Mouse (Mus musculus): ENCODE measurements at regions not wholly inside any gene's neighbourhood (a gene's known extent, or its start where the extent isn't known, plus 50 kb on each side); places are given as distances from the start of the nearest gene placed in this dataset.

GRCm38 (mm10) chr16:93041399-93041798 is 215.4 kb upstream of the Runx1 start:
- no peak for ATAC-seq (replicated peaks; ENCODE audit: poor library complexity)

GRCm38 (mm10) chr16:93035626-93036025 is 209.7 kb upstream of the Runx1 start:
- ATAC-seq (replicated peaks; ENCODE audit: poor library complexity) = peak; percentile 27; the same call in 1 of the 2 replicates

GRCm38 (mm10) chr16:93033943-93034342 is 208.0 kb upstream of the Runx1 start:
- peak; percentile 43 for ATAC-seq (replicated peaks; ENCODE audit: poor library complexity)

DNA sequence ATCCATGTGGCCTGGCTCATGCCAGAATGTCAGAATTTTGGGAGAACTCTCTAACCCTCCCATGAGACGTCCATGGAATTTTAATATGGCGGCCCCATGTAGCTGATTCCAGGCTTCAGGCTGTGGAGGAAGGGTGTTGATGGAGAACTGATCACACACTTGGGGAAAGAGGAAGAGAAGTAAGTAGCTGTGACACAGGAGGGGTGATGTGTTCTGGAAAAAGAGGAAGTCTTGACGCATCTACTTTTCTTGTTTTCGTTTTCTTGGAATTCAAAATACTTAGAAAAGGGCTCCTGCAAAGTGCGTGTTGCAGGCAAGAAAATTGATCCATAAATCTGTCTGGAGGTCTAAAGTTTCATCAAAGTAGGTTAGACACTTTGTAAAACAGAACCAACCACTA is 205.7 kb upstream of the Runx1 start:
- ATAC-seq (replicated peaks; ENCODE audit: poor library complexity) = peak; percentile 69

GRCm38 (mm10) chr16:93028640-93029039 is 202.7 kb upstream of the Runx1 start:
- peak; percentile 95 for ATAC-seq (replicated peaks; ENCODE audit: poor library complexity)

DNA sequence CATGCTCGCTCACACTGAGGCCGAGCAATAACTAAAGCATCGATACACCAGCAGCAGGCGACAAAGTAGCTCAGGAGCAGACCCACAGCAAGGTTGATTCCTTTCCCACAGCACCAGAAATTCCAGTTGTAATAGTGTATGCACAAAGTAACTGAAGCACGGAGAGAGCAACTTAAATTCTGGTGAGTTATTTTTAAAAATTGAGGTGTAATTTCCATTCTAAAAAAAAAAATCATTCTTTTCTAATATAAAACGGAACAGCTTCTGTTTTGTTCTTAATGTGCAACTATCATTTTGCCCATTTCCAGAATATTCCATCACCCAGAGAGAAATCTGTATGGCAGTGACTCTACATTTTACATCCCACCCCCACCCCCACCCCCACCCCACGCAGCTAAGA is 202.1 kb upstream of the Runx1 start:
- ATAC-seq (replicated peaks; ENCODE audit: poor library complexity) = no peak

DNA sequence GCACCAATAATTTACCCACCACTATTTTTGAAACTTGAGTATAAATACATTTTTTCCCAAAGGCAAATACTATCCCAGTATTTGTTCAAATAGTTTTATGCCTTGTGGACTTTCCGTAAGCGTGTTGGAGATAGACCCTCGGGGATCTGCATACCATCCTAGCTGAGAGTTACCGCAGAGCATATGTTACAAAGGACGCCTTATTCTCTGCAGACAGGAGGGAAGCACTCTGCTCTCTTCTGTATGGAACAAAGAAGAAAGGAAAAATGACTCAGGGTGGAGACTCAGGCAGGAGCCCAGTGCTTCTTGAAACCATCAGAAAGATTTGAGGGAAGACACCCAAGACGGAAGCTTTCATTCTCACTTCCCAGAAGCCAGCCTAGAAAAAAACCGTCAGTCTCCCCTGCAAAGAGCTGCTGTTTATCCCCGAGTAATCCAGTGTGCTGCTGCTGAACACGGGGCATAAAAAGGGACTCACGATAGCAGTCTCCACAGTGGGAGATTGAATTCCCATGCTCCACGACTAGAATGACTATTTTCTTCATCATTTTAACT is 200.2 kb upstream of the Runx1 start:
- ATAC-seq (replicated peaks; ENCODE audit: poor library complexity) = no peak

DNA sequence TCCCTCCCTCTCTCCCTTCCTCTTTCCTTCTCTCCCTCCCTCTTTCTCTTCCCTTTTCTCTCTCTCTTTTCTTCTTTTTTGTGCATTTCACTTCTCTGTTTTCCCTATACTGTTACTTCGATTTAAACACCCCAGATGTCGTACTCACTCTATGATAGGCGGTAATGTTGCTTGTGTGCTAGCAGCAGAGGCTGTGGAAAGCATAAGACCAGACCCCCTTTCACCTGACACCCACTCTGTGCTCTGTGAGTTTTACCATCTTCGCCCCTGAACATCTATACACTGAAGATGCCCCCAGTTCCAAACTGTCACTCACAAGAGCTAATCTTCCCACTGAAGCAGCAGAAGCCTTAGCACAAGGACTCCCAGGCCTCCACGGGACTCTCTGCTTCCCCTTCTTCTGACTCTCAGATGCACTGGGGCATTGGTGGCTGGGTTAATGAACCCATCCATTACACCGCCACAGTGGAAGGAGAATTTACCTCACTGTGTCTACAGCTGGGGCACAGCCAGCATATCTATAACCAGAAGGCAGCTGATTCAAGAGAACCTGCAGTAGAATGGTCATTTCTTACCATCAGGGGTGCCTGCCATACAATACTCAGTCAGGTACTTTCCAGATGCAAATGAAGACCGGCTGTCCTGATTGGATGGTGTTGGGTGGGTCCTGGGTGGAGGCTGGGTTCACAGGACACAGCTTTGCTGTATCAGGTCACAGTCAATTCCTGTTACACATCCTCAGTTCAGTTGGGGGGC is 194.0 kb upstream of the Runx1 start:
- ATAC-seq (replicated peaks; ENCODE audit: poor library complexity) = peak; percentile 34

DNA sequence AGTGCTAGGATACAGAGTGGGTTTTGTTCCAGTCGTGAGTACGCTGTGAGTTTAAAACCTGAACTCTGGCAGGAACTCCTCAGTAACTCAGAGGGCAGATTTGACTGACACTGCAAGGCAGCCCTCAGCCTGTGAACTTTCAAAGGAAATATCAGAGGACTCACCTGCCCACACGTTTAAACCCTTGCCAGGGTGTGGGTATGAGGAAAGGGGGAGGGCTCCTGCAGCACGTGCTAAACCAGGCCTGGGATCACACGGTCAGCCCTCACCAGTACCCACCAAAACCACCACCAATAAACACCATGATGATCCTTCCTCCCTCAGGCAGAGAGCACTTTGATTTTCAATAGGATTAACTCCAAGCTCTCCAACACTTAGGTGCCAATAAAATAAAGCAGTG is 192.8 kb upstream of the Runx1 start:
- no peak for ATAC-seq (replicated peaks; ENCODE audit: poor library complexity)

DNA sequence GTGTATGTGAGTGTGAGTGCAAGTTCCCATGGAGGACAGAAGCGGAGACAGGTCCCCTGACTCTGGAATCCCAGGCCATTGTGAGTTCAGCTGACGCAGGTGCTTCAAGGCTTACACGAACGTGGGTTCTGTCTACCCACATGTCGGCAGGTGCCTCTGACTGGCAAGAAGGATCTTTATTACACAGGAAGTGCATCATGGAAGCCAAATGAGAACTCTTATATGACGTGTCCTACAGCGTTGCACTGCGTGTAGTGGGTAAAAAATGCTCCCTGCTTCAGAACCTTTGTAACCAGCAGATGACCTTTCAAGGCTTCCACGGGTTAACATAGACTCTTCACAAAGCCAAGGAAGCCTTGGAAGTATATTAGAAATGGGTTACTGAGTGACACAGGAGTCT is 191.1 kb upstream of the Runx1 start:
- ATAC-seq (replicated peaks; ENCODE audit: poor library complexity) = no peak

DNA sequence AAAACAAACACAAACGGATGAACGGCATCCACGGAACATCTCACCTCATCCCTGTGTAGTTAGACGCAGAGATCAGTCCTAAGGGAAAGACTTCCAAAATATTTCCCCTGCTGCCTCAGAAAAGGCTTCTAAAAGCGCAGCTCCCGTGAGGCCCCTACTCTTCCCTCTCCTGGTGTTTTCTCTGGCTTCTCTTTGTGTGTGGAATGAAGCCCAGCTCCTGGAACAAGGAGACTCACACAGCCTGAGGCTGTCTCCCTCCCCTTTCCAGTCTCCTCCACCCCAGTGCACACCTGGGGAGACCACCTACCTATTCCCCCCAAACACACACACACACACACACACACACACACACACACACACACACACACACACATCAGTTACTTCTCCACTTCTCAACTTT is 189.7 kb upstream of the Runx1 start:
- ATAC-seq (replicated peaks; ENCODE audit: poor library complexity) = no peak

GRCm38 (mm10) chr16:93014991-93015390 is 189.0 kb upstream of the Runx1 start:
- no peak for ATAC-seq (replicated peaks; ENCODE audit: poor library complexity)

GRCm38 (mm10) chr16:93013881-93014280 is 187.9 kb upstream of the Runx1 start:
- no peak for ATAC-seq (replicated peaks; ENCODE audit: poor library complexity)

DNA sequence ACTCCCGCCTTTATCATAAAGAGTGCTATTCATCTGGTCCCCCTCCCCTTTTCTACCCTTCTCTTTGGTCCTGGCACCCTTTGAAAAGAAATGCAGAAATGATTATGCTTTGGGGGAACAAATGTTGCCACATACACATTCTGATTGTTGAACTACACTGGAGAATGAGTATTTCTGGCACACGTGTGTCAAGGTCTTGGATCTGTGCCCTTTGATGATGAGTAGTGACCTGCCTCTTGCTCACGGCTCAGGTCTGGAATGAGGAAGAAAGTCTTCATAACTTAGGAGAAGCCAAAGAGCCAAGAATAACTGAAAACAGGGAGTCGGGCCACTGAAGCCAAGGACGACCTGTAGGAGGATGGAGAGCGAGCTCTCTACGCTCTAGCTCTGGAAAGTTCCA is 187.3 kb upstream of the Runx1 start:
- ATAC-seq (replicated peaks; ENCODE audit: poor library complexity) = 0 out of 2 replicates have a peak, but pooled peaks have one; percentile 26

GRCm38 (mm10) chr16:93011474-93011873 is 185.5 kb upstream of the Runx1 start:
- ATAC-seq (replicated peaks; ENCODE audit: poor library complexity) = no peak

- ATAC-seq (replicated peaks; ENCODE audit: poor library complexity) = no peak
These were observed 180.5 kb upstream of the Runx1 start for GRCm38 (mm10) chr16:93006321-93006984.

- ATAC-seq (replicated peaks; ENCODE audit: poor library complexity) = 0 out of 2 replicates have a peak, but pooled peaks have one; percentile 23
These were observed 179.5 kb upstream of the Runx1 start for GRCm38 (mm10) chr16:93005470-93005869.

DNA sequence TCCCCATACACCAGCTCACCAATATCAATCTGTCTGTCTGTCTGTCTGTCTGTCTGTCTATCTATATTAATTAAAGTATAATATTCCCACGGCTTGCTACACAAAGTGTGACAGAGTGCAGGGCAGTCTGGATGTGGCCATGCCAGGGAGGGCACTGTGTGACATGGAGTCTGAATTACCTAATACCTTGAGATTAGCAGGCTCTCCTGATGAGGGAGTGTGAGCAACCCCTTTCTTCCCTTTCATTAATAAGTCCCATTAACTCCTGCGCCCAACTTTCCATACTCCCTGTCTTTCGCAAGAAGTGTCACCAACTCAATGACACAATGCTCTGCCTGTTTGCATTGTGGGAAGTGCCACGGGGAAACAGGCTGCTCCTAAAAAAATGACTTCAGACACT is 177.9 kb upstream of the Runx1 start:
- ATAC-seq (replicated peaks; ENCODE audit: poor library complexity) = peak; percentile 39; the same call in 1 of the 2 replicates

- no peak for ATAC-seq (replicated peaks; ENCODE audit: poor library complexity)
These were observed 172.7 kb upstream of the Runx1 start for GRCm38 (mm10) chr16:92998689-92999088.

GRCm38 (mm10) chr16:92997636-92998035 is 171.7 kb upstream of the Runx1 start:
- ATAC-seq (replicated peaks; ENCODE audit: poor library complexity) = no peak

- ATAC-seq (replicated peaks; ENCODE audit: poor library complexity) = no peak
These were observed 170.0 kb upstream of the Runx1 start for GRCm38 (mm10) chr16:92995993-92996350.

Measured in megakaryocyte progenitor cell, adult 5-6 weeks (primary cell).